In the genomic region with DNA sequence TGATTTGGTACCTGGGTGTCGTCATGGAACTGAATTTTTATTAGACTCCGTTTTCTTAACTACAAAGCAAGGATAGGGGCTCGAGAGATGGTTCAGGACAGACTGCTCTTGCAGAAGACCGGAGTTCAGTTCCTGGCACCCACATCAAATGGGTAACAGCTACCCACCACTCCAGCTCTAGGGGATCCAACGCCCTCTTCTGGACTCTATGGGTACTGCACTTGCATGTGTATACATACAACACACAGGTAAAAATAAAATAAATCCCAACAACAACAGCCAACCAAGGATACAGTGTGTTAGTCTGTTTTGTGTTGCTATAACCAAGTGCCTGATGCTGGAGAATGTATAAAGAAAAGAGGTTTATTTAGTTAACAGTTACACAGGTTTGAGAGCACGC, we compare ENCODE assay signal across 24 mouse cellular contexts. TPM values are rescaled to one million over a fixed set of nuclear protein-coding genes. Genes with fewer than 3 reads are reported as not detected.
A peak's percentile ranks its signal among the peaks of the same experiment; 100 is the strongest.
DNase-seq lines count a peak whose midpoint lies in the region; TF ChIP-seq lines count a peak whose summit lies in the region.
"Had no signal": no experiment of that assay in that cellular context is flagged by ENCODE, and none has a peak within 500 bp of the region (broad histone marks: within the 10 kb centered on the region; RNA-seq: fewer than 3 reads in every experiment).

No protein-coding gene starts in this region.

- no peaks in the 10 kb centered on the region for H3K9me3 ChIP-seq in E14TG2a.4 (ENCODE audit: low read length)
- H3K9me3 ChIP-seq in heart, embryonic 10.5 days: no peaks in the 10 kb centered on the region
- H3K9me3 ChIP-seq: embryonic facial prominence, embryonic 15.5 days; forebrain, embryonic 13.5 days; hindbrain, embryonic 12.5 days; limb, embryonic 13.5 days; neural tube, embryonic 13.5 days; stomach, embryonic 15.5 days had no signal

- H3K4me3 ChIP-seq in left cerebral cortex, adult 2 months: no peak overlapping the region
- H3K4me3 ChIP-seq in E14TG2a.4 (replicated peaks; ENCODE audit: low read length): no peak overlapping the region
- no peak overlapping the region for H3K4me3 ChIP-seq in heart, embryonic 10.5 days
- H3K4me3 ChIP-seq: embryonic facial prominence, embryonic 15.5 days; forebrain, embryonic 13.5 days; hindbrain, embryonic 12.5 days; limb, embryonic 13.5 days; neural tube, embryonic 13.5 days; stomach, embryonic 15.5 days had no signal

- DNase-seq in cerebellum, postnatal 10 days: peak; percentile 31 to 42
- DNase-seq in cerebellum, postnatal 25 days: no peak
- no peak for DNase-seq in left cerebral cortex, adult 2 months (ENCODE audit: extremely low spot score in 1 of 2, low spot score in 2 of 2)
- no peak for DNase-seq in left cerebral cortex, adult 9 months (ENCODE audit: low spot score in 2 of 2)
- DNase-seq in brain, embryonic 14.5 days (ENCODE audit: low read depth): no peak
- no peak for DNase-seq in heart, embryonic 10.5 days (ENCODE audit: low spot score)
- no peak for DNase-seq in thymus, postnatal 25 days
- DNase-seq: cerebellum, adult 18-20 months; kidney, adult 18-20 months; lung, postnatal 10 days; thymus, postnatal 36 days had no signal

- H3K4me1 ChIP-seq in E14TG2a.4 (replicated peaks; ENCODE audit: low read depth, low read length): peaks cover 12% of the 10 kb centered on the region
- no peaks in the 10 kb centered on the region for H3K4me1 ChIP-seq in heart, embryonic 10.5 days
- H3K4me1 ChIP-seq: embryonic facial prominence, embryonic 15.5 days; forebrain, embryonic 13.5 days; hindbrain, embryonic 12.5 days; limb, embryonic 13.5 days; neural tube, embryonic 13.5 days; stomach, embryonic 15.5 days had no signal

- intact Hi-C loops in left cerebral cortex, adult 2 months (cut with DNase I): no loop called here

- TF ChIP-seq CTCF in left cerebral cortex, adult 2 months (IDR thresholded peaks at IDR 0.05): peak; percentile 50
- TF ChIP-seq CTCF in E14TG2a.4 (conservative IDR thresholded peaks at IDR 0.05; ENCODE audit: low read length): peak; percentile 74
- peak; percentile 32; the same call in 1 of the 2 replicates for TF ChIP-seq CTCF in brain, embryonic 14.5 days (IDR thresholded peaks at IDR 0.05; ENCODE audit: borderline replicate concordance, extremely low read depth, insufficient read depth, insufficient read length)

- TF ChIP-seq POLR2A in brain, embryonic 14.5 days (IDR thresholded peaks at IDR 0.05; ENCODE audit: borderline replicate concordance, extremely low read depth, insufficient read depth, insufficient read length, poor library complexity, severe bottlenecking): no peak

- H3K27ac ChIP-seq in left cerebral cortex, adult 2 months: no peak overlapping the region
- no peak overlapping the region for H3K27ac ChIP-seq in heart, embryonic 10.5 days
- H3K27ac ChIP-seq: embryonic facial prominence, embryonic 15.5 days; forebrain, embryonic 13.5 days; hindbrain, embryonic 12.5 days; neural tube, embryonic 13.5 days; stomach, embryonic 15.5 days had no signal

- peaks cover 33% of the 10 kb centered on the region for H3K27me3 ChIP-seq in E14TG2a.4 (ENCODE audit: insufficient read depth, low read length)
- H3K27me3 ChIP-seq in heart, embryonic 10.5 days (ENCODE audit: insufficient read depth, poor library complexity, severe bottlenecking): peaks cover 45% of the 10 kb centered on the region; the same call in 1 of the 2 replicates
- H3K27me3 ChIP-seq: embryonic facial prominence, embryonic 15.5 days; forebrain, embryonic 13.5 days; limb, embryonic 13.5 days; stomach, embryonic 15.5 days had no signal

- WGBS in heart, embryonic 10.5 days: 74% methylated on average over 6 of the region's 6 CpGs

- H3K36me3 ChIP-seq in E14TG2a.4 (ENCODE audit: insufficient read depth, low read length): no peaks in the 10 kb centered on the region
- no peaks in the 10 kb centered on the region for H3K36me3 ChIP-seq in heart, embryonic 10.5 days
- H3K36me3 ChIP-seq: embryonic facial prominence, embryonic 15.5 days; hindbrain, embryonic 12.5 days; limb, embryonic 13.5 days; neural tube, embryonic 13.5 days; stomach, embryonic 15.5 days had no signal

RNA-seq across cellular contexts. Expression of gene Cxcl14, which starts 16.0 kb away (rescaled TPM):
- 100 to 1,000 TPM; 135 to 143 TPM for total RNA-seq in left cerebral cortex, adult 2 months (2021)
- 30.1 and 35.9 TPM in 2 replicates for polyA plus RNA-seq in brain, embryonic 14.5 days (2012; rRNA removed)
- 1.6 and 8.6 TPM in 2 replicates for polyA plus RNA-seq in heart, embryonic 10.5 days (2016; fragmentation: Nextera tagmentation; extraction: Ambion mirVana)
- total RNA-seq: granulocyte monocyte progenitor cell, adult 5-6 weeks; megakaryocyte-erythroid progenitor cell, adult 5-6 weeks; MEL; monocyte, adult 5-6 weeks had no signal

RNA-seq across cellular contexts. Expression of gene Neurog1, which starts 28.4 kb away (rescaled TPM):
- not detected for total RNA-seq in left cerebral cortex, adult 2 months (2021)
- polyA plus RNA-seq in brain, embryonic 14.5 days (2012; rRNA removed): 10.1 and 17.1 TPM in 2 replicates
- polyA plus RNA-seq in heart, embryonic 10.5 days (2016; fragmentation: Nextera tagmentation; extraction: Ambion mirVana): 0.09 and 0.20 TPM in 2 replicates
- total RNA-seq: granulocyte monocyte progenitor cell, adult 5-6 weeks; megakaryocyte-erythroid progenitor cell, adult 5-6 weeks; MEL; monocyte, adult 5-6 weeks had no signal
- polyA plus RNA-seq: heart, embryonic 16.5 days; large intestine, adult 2 months; limb, embryonic 13.5 days; stomach, embryonic 15.5 days had no signal

Comparison
In these comparisons a context has a peak if more than half of its experiments do, and no peak if none do; other contexts are left out.
1. DNase-seq: peak in cerebellum, postnatal 10 days (2 of 2); none in cerebellum, postnatal 25 days (0 of 2), left cerebral cortex, adult 2 months (0 of 2), left cerebral cortex, adult 9 months (0 of 2), brain, embryonic 14.5 days (single experiment), heart, embryonic 10.5 days (single experiment) and thymus, postnatal 25 days (single experiment).
2. Peak in every context shown above with its lines, with median percentiles within 50 percentile points of each other: CTCF ChIP-seq.